Mouse (Mus musculus) liver, postnatal 0 days (tissue): ENCODE measurements around the gene Rtel1. TPM values are rescaled to one million over a fixed set of nuclear protein-coding genes. Genes with fewer than 3 reads are reported as not detected.
A peak's percentile ranks its signal among the peaks of the same experiment; 100 is the strongest.

Source experiments
- ATAC-seq: fragments of 200-750 bp; cut with Nextera tagmentation; 2 replicates; pipeline ENCODE4 v1.8.0; 2017; ENCODE audit warnings: mild to moderate bottlenecking, moderate library complexity
- DNase-seq: peaks from one replicate; pipeline ENCODE4 v3.0.0-alpha.2; 2016
- H3K27ac ChIP-seq: fragments of 300-500 bp; sonication (generic); 2 replicates; pipeline ENCODE4 v1.5.1; 2014; ENCODE audit warnings: antibody characterized with exemption, moderate library complexity, mild to moderate bottlenecking, low read depth
- H3K27me3 ChIP-seq: fragments of 300-500 bp; sonication (generic); 2 replicates; pipeline ENCODE4 v1.6.1; 2014; ENCODE audit warnings: low read length, control low read depth, mixed read lengths; ENCODE audit not compliant: insufficient read depth
- H3K36me3 ChIP-seq: fragments of 300-500 bp; sonication (generic); replicated peaks from 2 replicates; pipeline ENCODE4 v1.6.1; 2014; ENCODE audit warnings: mild to moderate bottlenecking, control low read depth, low read length, moderate library complexity, mixed read lengths; ENCODE audit not compliant: insufficient read depth
- H3K4me1 ChIP-seq: fragments of 300-500 bp; sonication (generic); 2 replicates; pipeline ENCODE4 v1.6.1; 2014; ENCODE audit warnings: antibody characterized with exemption, mild to moderate bottlenecking, control low read depth; ENCODE audit not compliant: insufficient read depth
- H3K4me2 ChIP-seq: fragments of 300-500 bp; sonication (generic); 2 replicates; pipeline ENCODE4 v1.6.1; 2014; ENCODE audit warnings: low read depth, mild to moderate bottlenecking, low read length, moderate library complexity, mixed read lengths
- H3K4me3 ChIP-seq: fragments of 300-500 bp; sonication (generic); 2 replicates; pipeline ENCODE4 v1.5.1; 2014; ENCODE audit warnings: low read depth, low read length
- H3K9ac ChIP-seq: fragments of 300-500 bp; sonication (generic); replicated peaks from 2 replicates; pipeline ENCODE4 v1.6.1; 2014; ENCODE audit warnings: mild to moderate bottlenecking, moderate library complexity
- H3K9me3 ChIP-seq: fragments of 300-500 bp; sonication (generic); 2 replicates; pipeline ENCODE4 v1.6.1; 2016; ENCODE audit warnings: mild to moderate bottlenecking, control low read depth, low read length, mixed read lengths
- CTCF ChIP-seq: sonication (generic); IDR thresholded peaks from 2 replicates; pipeline ENCODE4 v1.5.1; 2016; ENCODE audit warnings: antibody characterized with exemption, low read depth
- EP300 ChIP-seq: IDR thresholded peaks from 2 replicates; pipeline ENCODE4 v1.6.1; 2016; ENCODE audit warnings: antibody characterized with exemption, low read depth, mild to moderate bottlenecking
- WGBS: fragments of 180-500 bp; shearing (Covaris S2); extraction: QIAGEN DNeasy Blood & Tissue Kit; methylation state at CpG from one replicate; pipeline ENCODE4 v1.1.7; 2014; ENCODE audit not compliant: insufficient replicate concordance; 5-methylcytosine and 5-hydroxymethylcytosine counted together
- polyA plus RNA-seq: library from polyadenylated mRNA; unstranded; fragments of >200 nt; fragmentation: Nextera tagmentation; extraction: Ambion mirVana; gene quantifications from 2 replicates; pipeline ENCODE4 v1.2.1, GENCODE M21; 2015

The Rtel1 gene
- polyA plus RNA-seq, 1 experiment from 2014 or later: 9.9 TPM

DNA sequence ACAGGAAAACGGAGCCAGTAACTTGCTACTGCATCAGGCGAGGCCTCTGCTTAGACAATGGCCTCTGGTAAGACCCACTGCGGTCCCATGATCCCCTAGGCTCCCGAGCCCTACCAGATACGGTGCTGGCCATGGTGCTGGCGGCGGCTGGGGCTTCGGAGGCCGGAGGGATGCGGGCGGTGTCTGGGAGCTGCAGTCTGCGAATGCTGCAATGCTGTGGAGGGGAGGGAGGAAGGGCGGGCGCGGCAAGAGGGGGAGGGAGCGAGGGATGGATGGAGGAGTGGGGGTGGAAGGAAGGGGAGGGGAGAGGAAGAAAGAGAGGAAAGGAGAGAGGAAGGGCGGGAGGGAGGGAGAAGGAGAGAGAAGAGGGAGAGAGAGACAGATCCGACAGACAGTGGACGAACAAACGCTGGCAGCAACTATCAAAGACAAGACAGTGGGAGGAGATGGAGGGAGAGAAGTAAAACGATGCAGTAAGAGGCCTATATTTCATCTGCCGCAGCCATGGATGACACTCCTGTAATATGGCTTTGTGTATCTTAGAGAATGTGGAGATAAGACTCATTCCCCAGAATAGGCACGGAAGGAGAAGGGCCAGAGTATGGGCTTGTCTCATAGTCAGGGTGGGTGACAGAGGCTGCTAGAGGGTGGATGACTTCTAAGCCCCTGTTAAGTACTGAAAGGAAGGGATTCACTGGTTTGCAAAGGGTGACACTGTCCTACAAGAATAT, 5.3 kb upstream of the Rtel1 start, which contains the start of gene Stmn3:
TSS of gene Stmn3 (minus strand) at position 421 of the 731 bp plus-strand sequence.
- Histone ChIP-seq H3K9ac (no peak within 1 kb of the TSS), H3K27ac (no peak within 1 kb of the TSS), H3K36me3 (no peaks in the 10 kb centered on the region), H3K27me3 (peaks cover 34% of the 10 kb centered on the region), H3K9me3 (no peaks in the 10 kb centered on the region), H3K4me2 (no peak within 1 kb of the TSS; the same call in 1 of the 2 replicates), H3K4me3 (no peak within 1 kb of the TSS), H3K4me1 (peaks cover 8% of the 10 kb centered on the region; the same call in 1 of the 2 replicates)
- no peak for TF ChIP-seq EP300
- TF ChIP-seq CTCF: no peak
- DNase-seq: peak; percentile 56
- WGBS: 7% methylated on average over 23 of the region's 23 CpGs
- ATAC-seq: peak; percentile 45; the same call in 1 of the 2 replicates

DNA sequence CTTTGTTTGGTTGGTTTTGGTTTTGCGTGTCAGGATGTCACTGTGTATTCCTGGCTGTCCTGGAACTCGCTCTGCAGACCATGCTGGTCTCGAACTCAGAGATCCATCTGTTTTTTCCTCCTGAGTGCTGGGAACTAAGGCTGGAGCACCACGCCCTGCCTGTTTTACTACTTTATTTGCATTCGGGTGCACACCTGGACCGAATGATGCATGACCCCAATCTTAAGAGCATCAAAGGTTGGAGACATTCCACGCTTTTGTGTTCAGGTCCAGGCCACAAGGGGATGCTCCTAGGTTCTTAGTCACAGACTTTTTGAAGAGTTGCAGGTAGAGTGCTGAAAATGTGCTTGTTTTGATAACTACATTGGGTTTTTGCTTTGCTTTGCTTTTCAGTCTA, 562 bp downstream of the Rtel1 start:
- H3K27ac ChIP-seq: peak overlapping the region; percentile 90; the same call in 1 of the 2 replicates
- 10% methylated on average over 7 of the region's 7 CpGs for WGBS
- DNase-seq: no peak
- H3K4me1 ChIP-seq: peaks cover 7% of the 10 kb centered on the region
- H3K9me3 ChIP-seq: no peaks in the 10 kb centered on the region
- no peak for ATAC-seq
- peak overlapping the region; percentile 60 for H3K4me3 ChIP-seq
- peaks cover 29% of the 10 kb centered on the region for H3K36me3 ChIP-seq
- peak overlapping the region; percentile 83 for H3K4me2 ChIP-seq
- H3K27me3 ChIP-seq: 0 out of 2 replicates have a peak, but pooled peaks cover under 1% of the 10 kb centered on the region
- peak overlapping the region; percentile 68 for H3K9ac ChIP-seq
- TF ChIP-seq EP300 (no peak), CTCF (no peak)

DNA sequence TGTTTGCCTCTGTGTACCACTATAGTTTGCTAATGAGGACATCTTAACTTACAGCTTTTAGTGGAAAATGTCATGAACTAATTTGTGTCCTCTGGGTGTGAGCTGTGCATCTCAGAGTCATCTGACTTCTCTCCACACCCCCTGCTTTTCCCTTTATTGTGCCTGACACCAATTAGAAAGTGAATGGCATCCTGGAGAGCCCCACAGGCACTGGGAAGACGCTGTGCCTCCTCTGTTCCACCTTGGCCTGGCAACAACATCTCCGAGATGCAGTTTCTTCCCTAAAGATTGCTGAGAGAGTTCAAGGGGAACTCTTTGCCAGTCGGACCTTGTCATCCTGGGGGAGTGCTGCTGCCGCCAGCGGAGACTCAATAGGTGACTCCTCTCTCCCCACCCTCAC, 2.6 kb downstream of the Rtel1 start:
- Histone ChIP-seq H3K4me3 (no peak overlapping the region), H3K4me1 (peaks cover 7% of the 10 kb centered on the region), H3K9ac (no peak overlapping the region), H3K4me2 (no peak overlapping the region), H3K27me3 (no peaks in the 10 kb centered on the region), H3K27ac (no peak overlapping the region), H3K36me3 (peaks cover 32% of the 10 kb centered on the region), H3K9me3 (no peaks in the 10 kb centered on the region)
- no peak for ATAC-seq
- DNase-seq: no peak
- no peak for TF ChIP-seq EP300
- no peak for TF ChIP-seq CTCF
- 88% methylated on average over 5 of the region's 5 CpGs for WGBS

- TF ChIP-seq EP300: no peak
- no peak for TF ChIP-seq CTCF
- Histone ChIP-seq H3K27me3 (no peaks in the 10 kb centered on the region), H3K9ac (no peak overlapping the region), H3K4me3 (no peak overlapping the region), H3K9me3 (no peaks in the 10 kb centered on the region), H3K4me1 (no peaks in the 10 kb centered on the region), H3K4me2 (no peak overlapping the region), H3K27ac (no peak overlapping the region), H3K36me3 (peaks cover 57% of the 10 kb centered on the region)
- DNase-seq (no peak), ATAC-seq (no peak)
- WGBS: 80% methylated on average over 2 of the region's 2 CpGs
Observed at GRCm38 (mm10) chr2:181326098-181326497, 6.6 kb downstream of the Rtel1 start.

DNA sequence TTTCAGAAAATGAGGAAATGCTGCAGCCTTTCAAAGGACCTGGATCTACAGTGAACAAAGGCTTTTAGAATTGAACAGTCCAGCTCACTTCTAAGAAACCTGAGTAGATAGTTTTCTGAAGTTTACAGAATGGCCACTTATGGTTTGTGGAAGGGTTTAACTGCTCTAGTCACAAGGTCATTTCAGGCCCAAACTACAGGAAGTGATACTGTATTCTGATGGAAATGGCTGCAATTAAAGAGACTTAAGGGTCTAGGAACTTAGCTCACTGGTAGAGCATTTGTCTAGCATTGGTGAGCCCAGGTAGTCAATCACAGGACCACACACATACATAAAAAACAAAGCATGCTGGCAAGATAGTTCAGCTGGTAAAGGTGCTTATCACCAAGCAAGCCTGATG, 13.0 kb downstream of the Rtel1 start:
- Histone ChIP-seq H3K9me3 (no peaks in the 10 kb centered on the region), H3K27me3 (no peaks in the 10 kb centered on the region), H3K36me3 (peaks cover 45% of the 10 kb centered on the region), H3K4me2 (no peak overlapping the region), H3K9ac (no peak overlapping the region), H3K27ac (no peak overlapping the region), H3K4me3 (no peak overlapping the region), H3K4me1 (no peaks in the 10 kb centered on the region)
- DNase-seq (no peak), ATAC-seq (no peak)
- no peak for TF ChIP-seq CTCF
- TF ChIP-seq EP300: no peak

- Histone ChIP-seq H3K27ac (no peak overlapping the region), H3K4me1 (no peaks in the 10 kb centered on the region), H3K9ac (no peak overlapping the region), H3K9me3 (no peaks in the 10 kb centered on the region), H3K4me3 (no peak overlapping the region), H3K27me3 (no peaks in the 10 kb centered on the region), H3K36me3 (peaks cover 45% of the 10 kb centered on the region), H3K4me2 (no peak overlapping the region)
- DNase-seq: peak; percentile 73
- WGBS: 58% methylated on average over 3 of the region's 3 CpGs
- TF ChIP-seq CTCF (peak; percentile 78), EP300 (no peak)
- ATAC-seq: peak; percentile 65; the same call in 1 of the 2 replicates
Observed at GRCm38 (mm10) chr2:181334023-181334422, 14.5 kb downstream of the Rtel1 start.

- ATAC-seq (no peak), DNase-seq (no peak)
- Histone ChIP-seq H3K27ac (no peak overlapping the region), H3K27me3 (no peaks in the 10 kb centered on the region), H3K4me2 (no peak overlapping the region), H3K4me3 (no peak overlapping the region), H3K36me3 (peaks cover 46% of the 10 kb centered on the region), H3K9me3 (no peaks in the 10 kb centered on the region), H3K9ac (no peak overlapping the region), H3K4me1 (no peaks in the 10 kb centered on the region)
- TF ChIP-seq EP300 (no peak), CTCF (no peak)
- WGBS: 81% methylated on average over 4 of the region's 4 CpGs
Observed at GRCm38 (mm10) chr2:181340426-181340825, 20.9 kb downstream of the Rtel1 start.
